Mouse (Mus musculus) brain, adult 2 months (tissue): ENCODE results near the gene Maged1.

Experiments
- DNase-seq: peaks from one replicate; pipeline ENCODE4 v3.0.0; 2011; ENCODE audit warnings: low read depth, low spot score

The Maged1 gene

DNA sequence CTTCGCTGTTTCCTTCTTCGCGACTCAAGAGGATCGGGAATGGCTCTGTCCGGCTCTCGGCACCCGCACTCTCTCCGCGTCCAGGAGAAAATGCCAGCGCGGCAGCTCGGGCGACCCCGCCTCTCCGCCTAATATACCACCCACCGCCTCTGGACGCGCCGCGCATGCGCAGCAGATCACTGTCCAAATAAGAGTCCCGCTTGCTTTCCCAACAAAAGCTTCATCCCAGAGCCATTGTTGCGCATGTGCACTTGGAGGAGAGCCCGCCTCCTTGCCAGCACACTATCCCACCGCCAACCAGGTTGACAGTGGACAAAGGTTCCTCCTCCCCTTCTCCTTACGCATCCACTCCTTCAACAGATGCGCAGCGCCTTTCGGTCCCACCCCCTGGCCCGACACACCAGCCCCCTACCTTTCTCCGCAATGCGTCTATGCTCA, at the start of gene Maged1:
Gene Maged1 (minus strand): TSS at position 226 of the 438 bp plus-strand sequence.
- DNase-seq: peak; percentile 99

DNA sequence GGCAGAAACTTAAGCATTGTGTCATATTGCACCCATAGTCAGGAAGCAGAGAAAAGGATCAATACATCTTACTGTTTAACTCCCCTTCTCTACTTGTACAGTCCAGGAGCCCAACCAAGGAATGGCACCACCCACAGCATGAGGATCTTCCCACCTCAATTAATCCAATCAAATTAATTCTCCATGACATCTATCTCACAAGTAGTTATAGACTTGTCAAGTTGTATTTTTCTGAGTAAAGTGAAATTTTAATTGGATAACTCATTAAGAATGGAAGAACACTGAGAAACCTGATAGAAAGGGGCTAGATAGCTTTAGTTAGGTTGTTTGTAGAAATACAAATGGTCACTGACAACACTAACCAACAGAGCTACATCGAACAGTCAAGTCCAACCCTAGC, 38.3 kb upstream of the Maged1 start:
- DNase-seq: no peak

DNA sequence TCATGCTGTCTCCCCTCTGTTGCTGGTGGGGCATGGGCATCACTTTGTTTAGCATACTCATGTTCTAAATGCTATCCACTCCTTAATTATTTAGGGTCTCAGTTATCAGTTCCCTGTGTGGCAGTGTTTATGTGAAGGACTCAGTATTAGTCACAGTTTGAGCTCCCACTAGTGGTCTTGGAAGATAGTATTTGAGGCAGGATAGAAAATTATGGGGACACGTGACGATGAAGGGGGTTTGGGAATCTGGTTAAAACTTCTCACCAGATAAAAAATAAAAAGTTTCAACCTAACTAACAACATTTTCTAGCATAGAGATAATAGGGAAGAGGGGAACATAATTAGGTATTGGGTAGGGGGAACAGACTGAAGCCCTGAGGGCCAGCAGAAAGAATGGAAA, 22.8 kb upstream of the Maged1 start:
- DNase-seq: no peak

DNA sequence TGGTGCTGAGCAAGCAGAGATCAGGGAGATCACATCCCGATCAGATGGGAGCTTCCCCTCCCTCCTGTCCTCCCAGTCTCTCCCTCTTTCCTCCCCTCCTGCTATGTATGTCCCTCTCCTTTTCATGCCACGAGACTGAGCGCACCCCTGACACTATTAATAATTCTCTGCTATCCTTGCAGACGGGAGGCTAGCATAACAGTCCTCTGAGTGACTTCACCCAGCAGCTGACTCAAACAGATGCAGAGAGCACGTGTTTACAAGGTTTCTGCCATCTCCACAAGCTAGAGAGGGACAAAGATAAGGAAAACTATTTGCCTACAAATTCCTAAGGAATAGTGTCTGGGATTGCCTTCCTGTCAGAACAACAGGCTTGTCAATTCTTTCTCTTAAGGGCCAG, 20.4 kb upstream of the Maged1 start:
- DNase-seq: no peak

DNA sequence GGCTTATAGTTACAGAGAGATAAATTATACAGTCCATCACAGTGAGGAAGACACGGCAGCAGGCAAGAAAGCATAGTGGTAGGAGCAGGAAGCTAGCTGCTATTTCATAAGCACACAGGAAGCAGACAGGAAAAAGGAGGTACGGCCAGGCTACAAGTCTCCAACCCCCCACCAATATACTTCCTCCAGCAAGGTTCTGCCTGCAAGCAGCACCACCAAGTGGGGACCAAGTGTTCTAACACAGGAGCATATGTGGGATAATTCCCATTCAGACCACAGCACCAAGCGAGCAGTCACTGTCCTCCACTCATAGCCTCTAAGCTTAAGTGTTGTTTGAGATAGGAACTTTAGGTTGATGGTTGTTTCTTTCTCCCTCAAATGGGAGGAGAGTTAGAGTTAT, 6.3 kb upstream of the Maged1 start:
- peak; percentile 42 for DNase-seq

DNA sequence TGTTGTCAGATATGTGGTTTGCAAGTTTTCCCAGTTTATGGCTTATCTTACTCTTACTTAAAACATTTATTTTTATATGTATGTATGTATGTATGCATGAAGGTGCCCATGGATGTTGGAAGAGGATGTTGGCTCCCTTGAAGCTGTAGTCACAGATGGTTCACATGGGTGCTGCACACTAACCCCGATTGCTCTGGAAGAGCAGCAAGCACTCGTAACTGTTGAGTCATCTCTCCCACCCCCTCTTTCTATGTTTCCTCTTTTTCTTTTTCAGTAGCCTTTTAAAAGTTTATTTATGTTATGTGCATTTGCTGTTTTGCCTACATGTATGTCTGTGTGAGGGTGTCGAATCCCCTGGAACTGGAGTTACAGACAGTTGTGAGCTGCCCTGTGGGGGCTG, 4.0 kb upstream of the Maged1 start:
- DNase-seq: peak; percentile 19

DNA sequence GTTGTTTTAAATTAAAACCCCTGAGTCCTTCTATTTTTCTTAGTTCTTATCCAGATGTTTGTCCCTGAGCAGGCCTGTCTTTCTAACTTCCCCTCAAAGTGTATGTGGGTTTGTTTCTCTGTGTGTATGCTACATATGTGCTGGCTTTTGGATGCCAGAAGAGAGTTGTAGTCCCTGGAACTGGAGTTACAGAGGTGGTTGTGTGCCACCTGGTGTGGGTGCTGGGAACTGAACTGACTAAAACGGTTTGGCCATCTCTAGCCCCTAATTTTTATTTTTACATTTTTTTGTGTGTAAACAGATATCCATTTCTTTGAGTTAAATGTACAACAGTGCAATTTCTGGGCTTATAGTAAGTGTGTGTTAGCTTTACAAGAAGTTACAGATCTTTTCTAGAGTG, 3.0 kb upstream of the Maged1 start:
- DNase-seq: peak; percentile 49

DNA sequence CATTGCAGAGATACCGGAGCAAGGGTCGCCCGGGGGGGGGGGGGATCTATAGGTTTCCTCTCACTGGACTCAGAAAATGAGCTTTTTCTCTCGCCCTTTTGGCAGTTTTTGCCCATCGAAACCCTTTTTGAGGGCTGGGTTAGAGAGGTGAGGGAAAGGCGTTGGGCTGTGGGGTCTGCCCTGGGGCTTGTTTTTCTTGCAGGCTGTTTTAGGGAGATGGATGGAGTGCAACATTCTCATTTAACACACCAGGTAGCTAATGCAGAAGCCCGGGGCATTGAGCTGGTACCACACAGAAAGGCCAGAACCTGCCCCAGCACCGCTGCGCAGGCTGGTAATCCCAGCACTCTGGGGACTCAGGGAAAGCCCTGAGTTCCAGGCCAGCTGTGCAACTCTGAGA, 593 bp upstream of the Maged1 start:
- DNase-seq: no peak

DNA sequence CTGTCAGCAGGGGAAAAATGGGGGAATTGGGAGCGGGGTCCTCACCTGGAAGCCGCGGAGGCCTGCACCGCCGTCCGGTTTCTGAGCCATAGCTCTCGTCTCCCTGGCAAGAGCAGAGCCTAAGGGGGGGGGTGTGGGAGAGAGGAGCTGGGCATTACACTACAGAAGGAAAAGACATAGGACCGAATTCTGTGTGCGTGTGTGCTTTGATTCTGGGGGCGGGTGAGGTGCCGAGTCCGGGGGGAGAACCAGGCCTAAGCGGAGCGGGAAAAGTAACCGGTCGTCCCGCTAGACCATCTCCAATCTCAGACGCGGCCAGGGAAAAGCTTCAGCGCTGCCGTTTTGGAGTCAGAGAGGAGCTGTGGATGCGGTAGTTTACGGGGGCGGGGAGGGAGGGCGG, 737 bp downstream of the Maged1 start:
- DNase-seq: peak; percentile 41

DNA sequence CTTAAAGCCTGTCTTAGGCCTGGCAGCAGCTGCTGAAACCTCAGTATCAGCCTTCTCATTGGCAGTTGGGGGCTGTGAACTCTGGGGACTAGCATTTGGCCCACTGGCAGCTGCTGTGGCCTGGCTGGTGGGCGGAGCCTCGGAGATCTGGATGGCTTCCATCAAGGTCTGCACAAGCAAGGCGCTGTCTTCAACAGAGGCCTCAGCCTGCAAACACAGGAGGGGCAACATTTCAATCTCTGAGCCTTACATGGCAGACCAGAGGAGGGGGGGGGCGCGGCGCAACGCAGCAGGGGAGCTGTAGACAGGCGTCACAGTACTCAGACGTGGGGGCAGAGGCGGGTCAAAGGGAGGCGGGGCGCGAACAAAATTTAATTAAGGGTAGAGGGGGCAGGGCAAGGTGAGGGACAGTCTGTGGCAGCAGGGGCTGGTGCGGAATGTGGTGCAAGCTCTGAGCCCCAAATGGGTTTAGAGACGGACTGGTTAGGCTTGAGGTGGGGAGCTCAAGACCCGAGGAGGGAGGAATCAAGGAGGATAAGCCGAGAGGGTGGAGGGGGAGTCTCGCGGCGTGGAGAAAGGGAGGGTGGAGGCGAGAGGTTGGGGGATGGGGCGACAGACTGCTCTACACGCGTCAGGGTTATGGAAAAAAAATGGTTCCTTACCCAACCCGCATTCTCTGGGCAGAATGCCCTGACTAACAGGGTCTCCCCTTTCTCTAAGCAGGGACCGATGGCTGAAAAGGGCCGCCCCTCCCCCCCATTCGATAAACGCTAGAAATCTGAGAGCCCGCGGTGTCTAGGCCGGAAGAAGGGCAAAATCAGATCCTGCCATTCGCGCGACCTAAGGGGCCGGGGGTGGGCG, 1.4 kb downstream of the Maged1 start:
- DNase-seq: peak; percentile 75

DNA sequence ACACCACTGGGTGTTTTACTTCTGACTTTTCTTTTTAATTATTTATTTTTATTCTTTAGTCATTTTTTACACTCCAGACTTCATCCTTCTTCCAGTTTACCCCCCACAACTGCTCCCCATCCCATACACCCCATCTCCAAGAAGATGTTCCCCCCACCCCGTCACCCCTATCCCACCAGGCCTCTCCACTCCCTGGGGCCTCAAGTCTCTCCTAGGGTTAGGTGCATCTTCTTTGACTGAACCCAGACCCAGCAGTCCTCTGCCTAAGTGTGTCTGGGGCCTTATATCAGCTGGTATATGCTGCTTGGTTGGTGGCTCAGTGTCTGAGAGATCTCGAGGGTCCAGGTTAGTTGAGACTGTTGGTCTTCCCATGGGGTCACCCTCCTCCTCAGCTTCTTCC, 7.6 kb downstream of the Maged1 start:
- no peak for DNase-seq

DNA sequence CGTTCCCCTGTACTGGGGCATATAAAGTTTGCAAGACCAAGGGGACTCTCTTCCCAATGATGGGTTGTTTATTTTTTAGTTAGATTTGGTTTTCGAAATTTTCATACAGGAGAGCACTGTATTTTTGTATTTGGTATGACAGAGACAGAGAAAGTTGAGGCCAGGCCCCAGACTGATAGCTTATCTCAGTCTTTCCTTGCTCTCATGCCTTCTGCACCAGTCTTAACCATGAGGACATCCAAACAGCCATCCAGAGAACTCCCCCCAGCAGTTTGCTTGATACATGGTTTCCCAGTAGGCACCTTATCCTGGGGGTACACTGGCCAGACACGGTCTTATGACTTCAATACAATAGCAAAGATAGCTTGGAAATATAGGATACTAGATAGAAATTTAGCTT, 11.6 kb downstream of the Maged1 start:
- DNase-seq: no peak

DNA sequence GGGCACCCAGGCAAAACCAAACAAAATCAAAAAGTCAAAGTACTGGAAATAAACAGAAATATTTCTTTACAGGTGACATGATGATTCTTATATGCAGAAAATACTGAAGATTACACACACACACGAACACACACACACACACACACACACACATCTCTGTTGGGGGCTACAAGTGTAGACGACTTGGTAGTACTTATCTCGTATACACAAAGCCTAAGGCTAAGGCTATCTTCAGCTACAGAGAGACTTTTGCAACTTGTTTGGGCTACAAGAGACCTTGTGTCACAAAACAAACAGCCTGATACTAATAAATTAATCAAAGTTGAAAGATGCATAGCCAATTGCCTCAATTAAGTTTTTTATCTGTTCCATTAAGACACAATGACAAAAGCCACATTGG, 19.8 kb downstream of the Maged1 start:
- no peak for DNase-seq

DNA sequence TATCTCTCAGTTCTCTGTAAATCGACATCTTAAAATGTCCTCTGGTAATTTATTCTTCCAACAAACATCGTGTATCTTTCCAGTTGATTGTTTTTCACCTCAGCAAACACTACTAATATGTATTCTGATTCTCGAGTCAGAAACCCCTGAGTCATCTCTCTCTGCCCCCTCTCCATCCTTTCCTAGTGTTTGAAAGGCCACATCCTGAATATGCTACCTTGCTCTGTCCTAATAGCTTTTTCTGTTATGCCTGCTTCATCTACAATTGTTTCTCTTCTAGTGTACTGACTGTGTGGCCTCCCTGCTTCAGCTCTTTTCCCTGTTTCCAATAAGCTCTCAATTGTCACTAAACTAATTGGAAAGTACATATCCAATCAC, 33.5 kb downstream of the Maged1 start:
- DNase-seq: no peak

DNA sequence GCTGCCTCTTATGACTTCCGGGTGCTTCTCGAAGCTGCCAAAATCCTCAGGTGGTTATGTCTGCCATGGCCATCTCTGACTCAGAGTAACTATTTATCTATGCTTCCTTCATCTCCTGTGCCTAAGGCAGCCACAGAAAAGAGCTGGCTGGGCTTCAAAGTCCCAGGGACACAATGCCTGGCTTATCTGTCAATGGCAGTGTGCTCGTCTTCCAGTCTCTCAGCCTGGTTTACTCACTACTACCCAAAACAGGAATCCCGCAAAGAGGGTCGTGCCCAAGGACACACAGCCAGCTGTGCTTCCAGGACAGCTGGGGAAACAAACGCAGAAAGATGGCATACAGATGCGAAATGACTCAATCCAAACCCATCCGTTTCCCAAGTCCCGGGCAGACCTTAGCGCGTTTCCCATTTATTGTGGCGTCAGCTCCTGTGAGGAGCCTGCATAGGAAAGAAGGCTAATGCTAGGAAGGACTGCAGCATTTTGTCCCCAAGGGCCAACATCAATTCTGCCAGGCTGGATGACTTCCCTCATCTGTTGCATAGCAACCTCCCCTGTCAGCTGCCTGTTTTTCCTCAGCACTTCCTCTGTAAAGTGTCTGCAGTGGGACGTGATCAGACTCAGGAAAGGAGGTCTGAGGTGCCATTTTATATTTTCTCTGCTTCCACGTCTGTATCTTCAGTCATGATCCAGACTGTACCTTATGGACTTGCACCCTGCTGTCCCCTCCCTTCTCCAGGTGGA, 34.1 kb downstream of the Maged1 start:
- DNase-seq: peak; percentile 15

DNA sequence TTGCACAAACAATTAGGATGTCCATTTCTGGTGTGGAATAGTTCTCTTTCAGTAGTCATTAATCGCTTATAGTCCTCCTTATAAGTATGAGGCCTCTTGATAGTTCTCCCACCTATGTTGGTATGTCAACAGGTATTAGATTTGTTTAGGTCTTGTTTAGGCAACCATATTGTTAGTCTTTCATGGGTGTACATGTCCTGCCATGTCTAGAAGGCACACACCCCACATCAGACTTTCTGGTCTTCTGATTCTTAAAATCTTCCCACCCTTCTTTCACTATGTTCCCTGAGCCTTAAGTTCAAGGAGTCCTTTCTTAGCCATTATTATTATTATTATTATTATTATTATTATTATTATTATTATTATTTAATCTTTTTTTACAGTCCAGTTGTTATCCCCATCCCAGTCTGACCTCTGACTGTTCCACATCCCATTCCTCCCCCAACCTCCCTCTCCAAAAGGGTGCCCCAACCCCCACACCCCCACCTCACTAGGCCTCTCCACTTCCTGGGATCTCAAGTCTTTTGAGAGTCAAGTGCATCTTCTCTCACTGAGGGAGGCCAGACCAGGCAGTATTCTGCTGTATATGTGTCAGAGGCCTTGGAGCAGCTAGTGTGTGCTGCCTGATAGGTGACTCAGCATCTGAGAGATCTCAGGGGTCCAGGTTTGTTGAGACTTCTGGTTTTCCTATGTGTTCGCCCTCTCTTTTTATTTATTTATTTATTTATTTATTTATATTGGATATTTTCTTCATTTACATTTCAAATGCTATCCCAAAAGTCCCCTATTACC, 55.7 kb downstream of the Maged1 start:
- no peak for DNase-seq
